Mouse (Mus musculus): ENCODE results near the gene Rapgef5. TPM values are rescaled to one million over a fixed set of nuclear protein-coding genes. Genes with fewer than 3 reads are reported as not detected.

Rapgef5 gene
- total and polyA plus RNA-seq, 3 experiments: not detected

GRCm38 (mm10) chr12:117509919-117510318, 6.4 kb upstream of the Rapgef5 start:
- DNase-seq (ENCODE audit: low read depth, low spot score): no peak
- H3K9ac ChIP-seq (ENCODE audit: control insufficient read depth, low read depth, low read length, poor library complexity, severe bottlenecking): no peak overlapping the region
- no peaks in the 10 kb centered on the region; the same call in 1 of the 2 replicates for H3K9me3 ChIP-seq (replicated peaks; ENCODE audit: insufficient read depth, low read length)
- H3K27ac ChIP-seq (ENCODE audit: control insufficient read depth, low read depth, low read length): no peak overlapping the region
- H3K36me3 ChIP-seq (ENCODE audit: control insufficient read depth in 1 of 2, insufficient read depth in 2 of 2, low read length in 2 of 2): no peaks in the 10 kb centered on the region
- H3K79me2 ChIP-seq (ENCODE audit: control insufficient read depth, insufficient read depth, low read length, poor library complexity): no peaks in the 10 kb centered on the region
- H3K4me1 ChIP-seq (ENCODE audit: control insufficient read depth in 1 of 2, insufficient read depth in 2 of 2, low read length in 2 of 2): no peaks in the 10 kb centered on the region
- H3K4me3 ChIP-seq (ENCODE audit: control insufficient read depth in 1 of 2, insufficient read depth in 1 of 2, low read depth in 2 of 2, low read length in 2 of 2): no peak overlapping the region
- TF ChIP-seq MYC (IDR thresholded peaks at IDR 0.05; ENCODE audit: low read depth, low read length) (no peak), KAT2A (conservative IDR thresholded peaks at IDR 0.05; ENCODE audit: low read depth, low read length) (no peak), USF2 (IDR thresholded peaks at IDR 0.05; ENCODE audit: borderline replicate concordance in 1 of 2, insufficient read depth in 1 of 2, low read depth in 1 of 2, low read length in 2 of 2) (no peak), ZKSCAN1 (IDR thresholded peaks at IDR 0.05; ENCODE audit: low read depth, low read length) (no peak), MAX (IDR thresholded peaks at IDR 0.05; ENCODE audit: low read length) (no peak), CHD2 (IDR thresholded peaks at IDR 0.05; ENCODE audit: low read length) (no peak)
- no peaks in the 10 kb centered on the region for H3K27me3 ChIP-seq (ENCODE audit: control insufficient read depth in 1 of 2, insufficient read depth in 2 of 2, low read length in 2 of 2)

GRCm38 (mm10) chr12:117512468-117512867, 3.8 kb upstream of the Rapgef5 start:
- Histone ChIP-seq H3K9ac (ENCODE audit: control insufficient read depth, low read depth, low read length, poor library complexity, severe bottlenecking) (no peak overlapping the region), H3K79me2 (ENCODE audit: control insufficient read depth, insufficient read depth, low read length, poor library complexity) (no peaks in the 10 kb centered on the region), H3K36me3 (ENCODE audit: control insufficient read depth in 1 of 2, insufficient read depth in 2 of 2, low read length in 2 of 2) (no peaks in the 10 kb centered on the region), H3K9me3 (replicated peaks; ENCODE audit: insufficient read depth, low read length) (no peaks in the 10 kb centered on the region; the same call in 1 of the 2 replicates), H3K27ac (ENCODE audit: control insufficient read depth, low read depth, low read length) (no peak overlapping the region), H3K4me3 (ENCODE audit: control insufficient read depth in 1 of 2, insufficient read depth in 1 of 2, low read depth in 2 of 2, low read length in 2 of 2) (no peak overlapping the region), H3K27me3 (ENCODE audit: control insufficient read depth in 1 of 2, insufficient read depth in 2 of 2, low read length in 2 of 2) (no peaks in the 10 kb centered on the region), H3K4me1 (ENCODE audit: control insufficient read depth in 1 of 2, insufficient read depth in 2 of 2, low read length in 2 of 2) (no peaks in the 10 kb centered on the region)
- TF ChIP-seq ZNF384 (IDR thresholded peaks at IDR 0.05; ENCODE audit: low read depth, low read length): no peak
- TF ChIP-seq UBTF (IDR thresholded peaks at IDR 0.05; ENCODE audit: borderline replicate concordance, insufficient read depth, low read depth, low read length): no peak
- no peak for TF ChIP-seq MAX (IDR thresholded peaks at IDR 0.05; ENCODE audit: low read length)
- TF ChIP-seq MXI1 (IDR thresholded peaks at IDR 0.05; ENCODE audit: low read depth, low read length): no peak
- no peak for DNase-seq (ENCODE audit: low read depth, low spot score)

- H3K4me1 ChIP-seq (ENCODE audit: control insufficient read depth in 1 of 2, insufficient read depth in 2 of 2, low read length in 2 of 2): no peaks in the 10 kb centered on the region
- DNase-seq (ENCODE audit: low read depth, low spot score): no peak
- H3K79me2 ChIP-seq (ENCODE audit: control insufficient read depth, insufficient read depth, low read length, poor library complexity): no peaks in the 10 kb centered on the region
- no peak overlapping the region for H3K9ac ChIP-seq (ENCODE audit: control insufficient read depth, low read depth, low read length, poor library complexity, severe bottlenecking)
- no peaks in the 10 kb centered on the region for H3K27me3 ChIP-seq (ENCODE audit: control insufficient read depth in 1 of 2, insufficient read depth in 2 of 2, low read length in 2 of 2)
- H3K4me3 ChIP-seq (ENCODE audit: control insufficient read depth in 1 of 2, insufficient read depth in 1 of 2, low read depth in 2 of 2, low read length in 2 of 2): no peak overlapping the region
- no peaks in the 10 kb centered on the region for H3K36me3 ChIP-seq (ENCODE audit: control insufficient read depth in 1 of 2, insufficient read depth in 2 of 2, low read length in 2 of 2)
- no peak for TF ChIP-seq ZKSCAN1 (IDR thresholded peaks at IDR 0.05; ENCODE audit: low read depth, low read length)
- H3K9me3 ChIP-seq (replicated peaks; ENCODE audit: insufficient read depth, low read length): no peaks in the 10 kb centered on the region; the same call in 1 of the 2 replicates
- H3K27ac ChIP-seq (ENCODE audit: control insufficient read depth, low read depth, low read length): no peak overlapping the region
Measured at GRCm38 (mm10) chr12:117513150-117513932, 2.9 kb upstream of the Rapgef5 start.

Measured in MEL (cell line).